Mouse (Mus musculus) embryonic facial prominence, embryonic 15.5 days (tissue): ENCODE results near the gene Thumpd1. TPM values are rescaled to one million over a fixed set of nuclear protein-coding genes. Genes with fewer than 3 reads are reported as not detected.
A peak's percentile ranks its signal among the peaks of the same experiment; 100 is the strongest.
"Not testable (repeated sequence)": the region's sequence is repeated elsewhere in the genome, so short reads cannot be mapped to it uniquely, and the experiment has no call there.

Experiments used
- ATAC-seq: fragments of 200-750 bp; cut with Nextera tagmentation; 2 replicates; pipeline ENCODE4 v1.8.0; 2017; ENCODE audit warnings: low read depth, moderate TSS enrichment; ENCODE audit not compliant: insufficient number of reproducible peaks, low FRiP score, low TSS enrichment
- H3K27ac ChIP-seq: fragments of 300-500 bp; sonication (generic); replicated peaks from 2 replicates; pipeline ENCODE4 v1.5.1; 2015; ENCODE audit warnings: mild to moderate bottlenecking, inconsistent platforms
- H3K27me3 ChIP-seq: fragments of 300-500 bp; sonication (generic); 2 replicates; pipeline ENCODE4 v1.6.1; 2015; ENCODE audit warnings: inconsistent platforms
- H3K36me3 ChIP-seq: fragments of 300-500 bp; sonication (generic); 2 replicates; pipeline ENCODE4 v1.6.1; 2015; ENCODE audit warnings: mild to moderate bottlenecking, inconsistent platforms
- H3K4me1 ChIP-seq: fragments of 300-500 bp; sonication (generic); 2 replicates; pipeline ENCODE4 v1.6.1; 2015; ENCODE audit warnings: inconsistent platforms
- H3K4me2 ChIP-seq: fragments of 300-500 bp; sonication (generic); replicated peaks from 2 replicates; pipeline ENCODE4 v1.6.1; 2015; ENCODE audit warnings: mild to moderate bottlenecking, inconsistent platforms
- H3K4me3 ChIP-seq: fragments of 300-500 bp; sonication (generic); replicated peaks from 2 replicates; pipeline ENCODE4 v1.5.1; 2015; ENCODE audit warnings: mild to moderate bottlenecking, inconsistent platforms
- H3K9ac ChIP-seq: fragments of 300-500 bp; sonication (generic); 2 replicates; pipeline ENCODE4 v1.6.1; 2015; ENCODE audit warnings: inconsistent platforms
- H3K9me3 ChIP-seq: fragments of 300-500 bp; sonication (generic); replicated peaks from 2 replicates; pipeline ENCODE4 v1.6.1; 2016; ENCODE audit warnings: inconsistent platforms
- WGBS: fragments of 180-500 bp; shearing (Covaris S2); methylation state at CpG from one replicate; pipeline ENCODE4 v1.1.7; 2015; 5-methylcytosine and 5-hydroxymethylcytosine counted together
- polyA plus RNA-seq: library from polyadenylated mRNA; unstranded; fragments of >200 nt; fragmentation: Nextera tagmentation; extraction: Ambion mirVana; gene quantifications from 2 replicates; pipeline ENCODE4 v1.2.1, GENCODE M21; 2015

Thumpd1 gene
- polyA plus RNA-seq, 1 experiment from 2014 or later = 67.7 TPM

GRCm38 (mm10) chr7:119739798-119740468 is 19.3 kb upstream of the Thumpd1 start:
- WGBS = 1% methylated on average over 31 of the region's 44 CpGs
- H3K27me3 ChIP-seq, H3K9me3 ChIP-seq, H3K9ac ChIP-seq, H3K36me3 ChIP-seq, H3K27ac ChIP-seq, ATAC-seq, H3K4me1 ChIP-seq: not testable (repeated sequence)
- Histone ChIP-seq H3K4me3 (peak overlapping the region; percentile 33), H3K4me2 (peak overlapping the region; percentile 50)

GRCm38 (mm10) chr7:119738877-119739276 is 18.3 kb upstream of the Thumpd1 start:
- no peaks in the 10 kb centered on the region for H3K9me3 ChIP-seq
- WGBS = 77% methylated on average over 2 of the region's 2 CpGs
- peak; percentile 29; the same call in 1 of the 2 replicates for ATAC-seq

GRCm38 (mm10) chr7:119731262-119731661 is 10.7 kb upstream of the Thumpd1 start:
- WGBS = 79% methylated on average over 4 of the region's 4 CpGs
- not testable (repeated sequence) for H3K27me3 ChIP-seq, H3K27ac ChIP-seq, H3K36me3 ChIP-seq, H3K9me3 ChIP-seq, H3K9ac ChIP-seq, H3K4me2 ChIP-seq, H3K4me3 ChIP-seq, H3K4me1 ChIP-seq, ATAC-seq

More at GRCm38 (mm10) chr7:119738877-119739276, 18.3 kb upstream of the Thumpd1 start:
- Histone ChIP-seq H3K27me3 (no peaks in the 10 kb centered on the region), H3K4me1 (no peaks in the 10 kb centered on the region), H3K4me3 (no peak overlapping the region), H3K36me3 (no peaks in the 10 kb centered on the region), H3K27ac (no peak overlapping the region), H3K4me2 (no peak overlapping the region), H3K9ac (no peak overlapping the region)

GRCm38 (mm10) chr7:119727621-119728020 is 7.0 kb upstream of the Thumpd1 start:
- no peaks in the 10 kb centered on the region for H3K9me3 ChIP-seq
- no peak overlapping the region for H3K4me2 ChIP-seq
- H3K27ac ChIP-seq = no peak overlapping the region
- 90% methylated on average over 2 of the region's 2 CpGs for WGBS
- no peaks in the 10 kb centered on the region for H3K36me3 ChIP-seq
- ATAC-seq = no peak
- no peaks in the 10 kb centered on the region for H3K4me1 ChIP-seq
- no peak overlapping the region for H3K9ac ChIP-seq
- no peak overlapping the region for H3K4me3 ChIP-seq
- no peaks in the 10 kb centered on the region for H3K27me3 ChIP-seq

GRCm38 (mm10) chr7:119720947-119721310 is 331 bp upstream of the Thumpd1 start:
- peaks cover 26% of the 10 kb centered on the region for H3K36me3 ChIP-seq
- no peaks in the 10 kb centered on the region for H3K9me3 ChIP-seq
- peak overlapping the region; percentile 78 for H3K9ac ChIP-seq
- no peak for ATAC-seq
- peaks cover 5% of the 10 kb centered on the region for H3K4me1 ChIP-seq
- peak overlapping the region; percentile 75 for H3K4me2 ChIP-seq
- no peak overlapping the region; the same call in 1 of the 2 replicates for H3K27ac ChIP-seq
- 14% methylated on average over 8 of the region's 8 CpGs for WGBS
- no peaks in the 10 kb centered on the region for H3K27me3 ChIP-seq
- H3K4me3 ChIP-seq = peak overlapping the region; percentile 90

GRCm38 (mm10) chr7:119714111-119714510 is 6.5 kb downstream of the Thumpd1 start:
- 92% methylated on average over 7 of the region's 7 CpGs for WGBS
- H3K4me2 ChIP-seq = no peak overlapping the region
- no peaks in the 10 kb centered on the region for H3K27me3 ChIP-seq
- H3K36me3 ChIP-seq = peaks cover 37% of the 10 kb centered on the region
- ATAC-seq = no peak
- H3K27ac ChIP-seq = no peak overlapping the region
- H3K9me3 ChIP-seq = no peaks in the 10 kb centered on the region
- H3K9ac ChIP-seq = no peak overlapping the region
- no peak overlapping the region for H3K4me3 ChIP-seq
- no peaks in the 10 kb centered on the region for H3K4me1 ChIP-seq

GRCm38 (mm10) chr7:119694926-119695325 is 25.7 kb downstream of the Thumpd1 start:
- H3K27ac ChIP-seq = no peak overlapping the region
- 72% methylated on average over 1 of the region's 1 CpGs for WGBS
- ATAC-seq = no peak
- H3K4me3 ChIP-seq = no peak overlapping the region
- no peaks in the 10 kb centered on the region for H3K36me3 ChIP-seq
- H3K9me3 ChIP-seq = no peaks in the 10 kb centered on the region
- no peak overlapping the region for H3K4me2 ChIP-seq
- no peaks in the 10 kb centered on the region for H3K27me3 ChIP-seq
- no peaks in the 10 kb centered on the region for H3K4me1 ChIP-seq
- no peak overlapping the region for H3K9ac ChIP-seq

GRCm38 (mm10) chr7:119692302-119692701 is 28.3 kb downstream of the Thumpd1 start:
- no peaks in the 10 kb centered on the region for H3K27me3 ChIP-seq
- no peak for ATAC-seq
- 82% methylated on average over 4 of the region's 4 CpGs for WGBS

GRCm38 (mm10) chr7:119689726-119690125 is 30.9 kb downstream of the Thumpd1 start, which contains the start of gene Acsm4:
Gene Acsm4, plus strand, starts transcription at chr7:119690026.
- no peak within 1 kb of the TSS for H3K27ac ChIP-seq
- no peak for ATAC-seq
- H3K9me3 ChIP-seq = no peaks in the 10 kb centered on the region
- 61% methylated on average over 5 of the region's 5 CpGs for WGBS
- no peak within 1 kb of the TSS for H3K9ac ChIP-seq
- H3K4me1 ChIP-seq = no peaks in the 10 kb centered on the region
- no peaks in the 10 kb centered on the region for H3K27me3 ChIP-seq
- no peak within 1 kb of the TSS for H3K4me3 ChIP-seq
- no peaks in the 10 kb centered on the region for H3K36me3 ChIP-seq
- no peak within 1 kb of the TSS for H3K4me2 ChIP-seq

More at GRCm38 (mm10) chr7:119692302-119692701, 28.3 kb downstream of the Thumpd1 start:
- Histone ChIP-seq H3K9me3 (no peaks in the 10 kb centered on the region), H3K9ac (no peak overlapping the region), H3K4me3 (no peak overlapping the region), H3K36me3 (no peaks in the 10 kb centered on the region), H3K4me1 (no peaks in the 10 kb centered on the region), H3K27ac (no peak overlapping the region), H3K4me2 (no peak overlapping the region)

- H3K27ac ChIP-seq = no peak overlapping the region
- H3K4me1 ChIP-seq = no peaks in the 10 kb centered on the region
- H3K9me3 ChIP-seq = no peaks in the 10 kb centered on the region
- H3K4me3 ChIP-seq = no peak overlapping the region
- H3K27me3 ChIP-seq = no peaks in the 10 kb centered on the region
- WGBS = 50% methylated on average over 4 of the region's 4 CpGs
- ATAC-seq = peak; percentile 43; the same call in 1 of the 2 replicates
- no peaks in the 10 kb centered on the region for H3K36me3 ChIP-seq
- no peak overlapping the region for H3K9ac ChIP-seq
- H3K4me2 ChIP-seq = no peak overlapping the region
Observed at GRCm38 (mm10) chr7:119682699-119683098, 37.9 kb downstream of the Thumpd1 start.

- no peak overlapping the region for H3K9ac ChIP-seq
- H3K36me3 ChIP-seq = no peaks in the 10 kb centered on the region
- H3K4me1 ChIP-seq = no peaks in the 10 kb centered on the region
- no peak overlapping the region for H3K4me3 ChIP-seq
- H3K4me2 ChIP-seq = no peak overlapping the region
- H3K27me3 ChIP-seq = no peaks in the 10 kb centered on the region
- H3K27ac ChIP-seq = no peak overlapping the region
- 0 out of 2 replicates have a peak, but pooled peaks have one; percentile 72 for ATAC-seq
- no peaks in the 10 kb centered on the region for H3K9me3 ChIP-seq
- WGBS = 42% methylated on average over 8 of the region's 8 CpGs
Observed at GRCm38 (mm10) chr7:119680107-119680506, 40.5 kb downstream of the Thumpd1 start.

GRCm38 (mm10) chr7:119673465-119673864 is 47.1 kb downstream of the Thumpd1 start:
- Histone ChIP-seq H3K4me3 (no peak overlapping the region), H3K36me3 (no peaks in the 10 kb centered on the region), H3K4me1 (no peaks in the 10 kb centered on the region), H3K4me2 (no peak overlapping the region), H3K27me3 (no peaks in the 10 kb centered on the region), H3K9me3 (no peaks in the 10 kb centered on the region), H3K27ac (no peak overlapping the region), H3K9ac (no peak overlapping the region)
- peak; percentile 39; the same call in 1 of the 2 replicates for ATAC-seq
- 16% methylated on average over 6 of the region's 6 CpGs for WGBS
